Mouse (Mus musculus): ENCODE measurements around the gene Prkag2. TPM values are rescaled to one million over a fixed set of nuclear protein-coding genes. Genes with fewer than 3 reads are reported as not detected.
A peak's percentile ranks its signal among the peaks of the same experiment; 100 is the strongest.

The Prkag2 gene
- polyA plus RNA-seq, 1 experiment from 2014 or later, result 24.4 TPM

- Histone ChIP-seq H3K27ac (no peak overlapping the region), H3K9ac (no peak overlapping the region), H3K4me3 (no peak overlapping the region), H3K4me1 (no peaks in the 10 kb centered on the region), H3K27me3 (no peaks in the 10 kb centered on the region), H3K9me3 (no peaks in the 10 kb centered on the region), H3K36me3 (no peaks in the 10 kb centered on the region), H3K4me2 (no peak overlapping the region)
- WGBS, result 91% methylated on average over 4 of the region's 4 CpGs
- ATAC-seq (ENCODE audit: insufficient number of reproducible peaks, insufficient read depth, low FRiP score, low TSS enrichment, low read depth), result no peak
Measured at GRCm38 (mm10) chr5:24928816-24929215, 171.6 kb downstream of the Prkag2 start.

DNA sequence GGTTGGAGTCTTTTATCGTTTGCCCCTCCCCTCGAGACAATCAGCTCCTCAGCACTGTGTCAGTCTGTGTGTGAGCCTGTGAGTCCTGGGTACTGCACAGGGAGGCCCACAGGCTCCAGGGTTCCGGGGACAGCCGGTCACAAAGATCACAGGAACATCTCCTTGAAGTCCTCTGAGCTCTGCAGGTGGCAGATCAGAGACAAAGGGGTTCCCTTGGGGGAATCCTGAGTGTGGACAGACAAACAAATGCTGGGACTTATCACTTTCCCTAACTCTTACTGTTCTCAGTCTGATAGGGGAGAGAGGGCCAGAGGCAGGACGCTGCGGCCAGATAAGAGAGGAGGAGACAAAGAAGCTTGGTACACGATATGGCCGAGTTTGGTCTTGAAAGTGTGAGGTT is 172.7 kb downstream of the Prkag2 start:
- Histone ChIP-seq H3K4me2 (no peak overlapping the region), H3K4me3 (no peak overlapping the region), H3K36me3 (no peaks in the 10 kb centered on the region), H3K27me3 (no peaks in the 10 kb centered on the region), H3K27ac (no peak overlapping the region), H3K9me3 (no peaks in the 10 kb centered on the region), H3K4me1 (no peaks in the 10 kb centered on the region), H3K9ac (no peak overlapping the region)
- 28% methylated on average over 8 of the region's 8 CpGs for WGBS
- ATAC-seq (ENCODE audit: insufficient number of reproducible peaks, insufficient read depth, low FRiP score, low TSS enrichment, low read depth), result no peak

- H3K36me3 ChIP-seq, result no peaks in the 10 kb centered on the region
- H3K4me3 ChIP-seq, result no peak overlapping the region
- no peak overlapping the region for H3K4me2 ChIP-seq
- WGBS, result 82% methylated on average over 1 of the region's 1 CpGs
- ATAC-seq (ENCODE audit: insufficient number of reproducible peaks, insufficient read depth, low FRiP score, low TSS enrichment, low read depth), result no peak
- H3K9me3 ChIP-seq, result no peaks in the 10 kb centered on the region
- H3K27ac ChIP-seq, result no peak overlapping the region
- H3K9ac ChIP-seq, result no peak overlapping the region
- no peaks in the 10 kb centered on the region for H3K4me1 ChIP-seq
- H3K27me3 ChIP-seq, result no peaks in the 10 kb centered on the region
Measured at GRCm38 (mm10) chr5:24919155-24919554, 181.3 kb downstream of the Prkag2 start.

- Histone ChIP-seq H3K27me3 (no peaks in the 10 kb centered on the region), H3K4me2 (no peak overlapping the region), H3K36me3 (no peaks in the 10 kb centered on the region), H3K4me1 (no peaks in the 10 kb centered on the region), H3K9me3 (no peaks in the 10 kb centered on the region), H3K4me3 (no peak overlapping the region), H3K27ac (no peak overlapping the region), H3K9ac (no peak overlapping the region)
- WGBS, result 82% methylated on average over 4 of the region's 4 CpGs
- ATAC-seq (ENCODE audit: insufficient number of reproducible peaks, insufficient read depth, low FRiP score, low TSS enrichment, low read depth), result no peak
Measured at GRCm38 (mm10) chr5:24916511-24916910, 183.9 kb downstream of the Prkag2 start.

DNA sequence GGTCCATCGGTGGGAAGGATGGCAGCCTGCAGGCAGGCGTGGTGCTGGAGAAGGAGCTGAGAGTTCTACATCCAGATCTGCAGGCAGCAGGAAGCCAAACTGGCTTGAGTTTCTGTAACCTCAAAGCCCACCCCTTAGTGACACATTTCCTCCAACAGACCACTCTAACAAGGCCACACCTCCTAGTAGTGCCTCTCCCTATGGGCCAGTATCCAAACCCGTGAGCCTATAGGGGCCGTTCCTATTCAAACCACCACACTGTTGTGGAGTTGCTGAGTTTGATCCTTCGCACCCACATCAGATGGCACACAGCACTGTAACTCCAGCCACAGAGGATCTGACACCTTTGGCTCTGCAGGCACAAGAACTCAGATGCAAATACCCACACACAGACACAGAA is 185.3 kb downstream of the Prkag2 start:
- H3K4me1 ChIP-seq, result no peaks in the 10 kb centered on the region
- no peaks in the 10 kb centered on the region for H3K27me3 ChIP-seq
- H3K4me2 ChIP-seq, result no peak overlapping the region
- H3K4me3 ChIP-seq, result no peak overlapping the region
- H3K9me3 ChIP-seq, result no peaks in the 10 kb centered on the region
- WGBS, result 73% methylated on average over 5 of the region's 5 CpGs
- no peaks in the 10 kb centered on the region for H3K36me3 ChIP-seq
- no peak for ATAC-seq (ENCODE audit: insufficient number of reproducible peaks, insufficient read depth, low FRiP score, low TSS enrichment, low read depth)
- no peak overlapping the region for H3K9ac ChIP-seq
- no peak overlapping the region for H3K27ac ChIP-seq

DNA sequence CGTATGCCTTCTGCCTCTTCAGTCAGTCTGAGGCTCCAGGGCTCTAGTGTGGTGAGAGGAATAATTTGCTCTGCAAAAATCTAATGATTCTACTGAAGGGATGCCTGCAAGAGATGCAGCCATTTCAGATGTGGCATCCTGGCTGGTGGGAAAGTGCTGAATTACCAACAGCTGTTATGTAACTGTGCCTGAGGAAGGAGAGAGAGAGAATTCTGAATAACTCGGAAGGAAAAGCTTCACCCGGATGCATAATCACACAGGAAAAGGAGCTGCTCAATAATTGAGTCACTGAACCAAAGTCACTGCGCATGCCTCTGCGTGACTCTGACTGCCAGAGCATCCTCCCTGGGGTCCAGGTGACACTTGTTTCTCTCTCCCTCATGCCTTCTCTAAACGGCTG is 186.8 kb downstream of the Prkag2 start:
- H3K36me3 ChIP-seq, result no peaks in the 10 kb centered on the region
- H3K27ac ChIP-seq, result no peak overlapping the region
- no peaks in the 10 kb centered on the region for H3K27me3 ChIP-seq
- H3K4me3 ChIP-seq, result no peak overlapping the region
- no peak overlapping the region; the same call in 1 of the 2 replicates for H3K9ac ChIP-seq
- H3K9me3 ChIP-seq, result no peaks in the 10 kb centered on the region
- ATAC-seq (ENCODE audit: insufficient number of reproducible peaks, insufficient read depth, low FRiP score, low TSS enrichment, low read depth), result no peak
- H3K4me2 ChIP-seq, result no peak overlapping the region
- H3K4me1 ChIP-seq, result no peaks in the 10 kb centered on the region
- WGBS, result 55% methylated on average over 6 of the region's 6 CpGs

GRCm38 (mm10) chr5:24908820-24909716 is 191.4 kb downstream of the Prkag2 start:
- Histone ChIP-seq H3K27ac (peak overlapping the region; percentile 86), H3K4me1 (peaks cover 15% of the 10 kb centered on the region), H3K36me3 (peaks cover 4% of the 10 kb centered on the region; the same call in 1 of the 2 replicates), H3K9ac (peak overlapping the region; percentile 86), H3K4me2 (peak overlapping the region; percentile 70), H3K27me3 (no peaks in the 10 kb centered on the region), H3K9me3 (no peaks in the 10 kb centered on the region), H3K4me3 (peak overlapping the region; percentile 80)
- WGBS, result 11% methylated on average over 17 of the region's 19 CpGs
- no peak for ATAC-seq (ENCODE audit: insufficient number of reproducible peaks, insufficient read depth, low FRiP score, low TSS enrichment, low read depth)

- Histone ChIP-seq H3K27ac (peak overlapping the region; percentile 86), H3K4me3 (peak overlapping the region; percentile 80), H3K4me2 (peak overlapping the region; percentile 70), H3K9ac (peak overlapping the region; percentile 86), H3K4me1 (peaks cover 15% of the 10 kb centered on the region), H3K9me3 (no peaks in the 10 kb centered on the region), H3K36me3 (peaks cover 4% of the 10 kb centered on the region; the same call in 1 of the 2 replicates), H3K27me3 (no peaks in the 10 kb centered on the region)
- under 1% methylated on average over 69 of the region's 87 CpGs for WGBS
- ATAC-seq (ENCODE audit: insufficient number of reproducible peaks, insufficient read depth, low FRiP score, low TSS enrichment, low read depth), result peak; percentile 94
Measured at GRCm38 (mm10) chr5:24908141-24908819, 192.2 kb downstream of the Prkag2 start.

GRCm38 (mm10) chr5:24907737-24908136 is 192.7 kb downstream of the Prkag2 start:
- Histone ChIP-seq H3K36me3 (peaks cover 4% of the 10 kb centered on the region; the same call in 1 of the 2 replicates), H3K4me2 (peak overlapping the region; percentile 70), H3K9ac (peak overlapping the region; percentile 86), H3K4me1 (peaks cover 15% of the 10 kb centered on the region), H3K9me3 (no peaks in the 10 kb centered on the region), H3K4me3 (peak overlapping the region; percentile 80), H3K27ac (peak overlapping the region; percentile 86), H3K27me3 (no peaks in the 10 kb centered on the region)
- WGBS, result under 1% methylated on average over 26 of the region's 26 CpGs
- 0 out of 2 replicates have a peak, but pooled peaks have one; percentile 6 for ATAC-seq (ENCODE audit: insufficient number of reproducible peaks, insufficient read depth, low FRiP score, low TSS enrichment, low read depth)

DNA sequence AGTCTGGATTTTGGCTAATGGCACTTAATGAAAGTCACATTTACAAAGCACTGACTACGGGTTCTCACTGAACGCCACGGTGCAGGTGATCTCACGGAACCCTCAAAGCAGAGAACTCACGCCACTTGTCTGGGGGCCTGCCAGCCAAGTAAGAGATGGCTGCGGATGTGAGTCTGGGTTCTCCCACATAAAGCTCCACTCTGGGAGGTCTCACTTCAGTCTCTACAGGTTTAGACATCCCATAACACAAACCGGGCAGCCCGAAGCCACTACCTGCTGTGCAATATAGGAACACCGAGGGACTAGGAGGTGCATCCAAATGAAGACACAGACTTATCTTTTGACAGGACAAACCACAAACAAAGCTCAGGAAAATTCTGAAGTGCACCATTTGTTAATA is 193.6 kb downstream of the Prkag2 start:
- Histone ChIP-seq H3K27ac (no peak overlapping the region), H3K4me2 (peak overlapping the region; percentile 70), H3K27me3 (no peaks in the 10 kb centered on the region), H3K4me3 (peak overlapping the region; percentile 80), H3K4me1 (peaks cover 15% of the 10 kb centered on the region), H3K9ac (no peak overlapping the region), H3K36me3 (peaks cover 4% of the 10 kb centered on the region; the same call in 1 of the 2 replicates), H3K9me3 (no peaks in the 10 kb centered on the region)
- no peak for ATAC-seq (ENCODE audit: insufficient number of reproducible peaks, insufficient read depth, low FRiP score, low TSS enrichment, low read depth)
- WGBS, result 51% methylated on average over 9 of the region's 9 CpGs

GRCm38 (mm10) chr5:24904941-24905340 is 195.5 kb downstream of the Prkag2 start:
- peaks cover 15% of the 10 kb centered on the region for H3K4me1 ChIP-seq
- 87% methylated on average over 9 of the region's 9 CpGs for WGBS

More at GRCm38 (mm10) chr5:24904941-24905340, 195.5 kb downstream of the Prkag2 start:
- H3K27ac ChIP-seq, result no peak overlapping the region
- no peak overlapping the region for H3K4me3 ChIP-seq
- H3K27me3 ChIP-seq, result no peaks in the 10 kb centered on the region
- H3K9me3 ChIP-seq, result no peaks in the 10 kb centered on the region
- no peak overlapping the region for H3K9ac ChIP-seq
- no peak overlapping the region for H3K4me2 ChIP-seq
- no peak for ATAC-seq (ENCODE audit: insufficient number of reproducible peaks, insufficient read depth, low FRiP score, low TSS enrichment, low read depth)
- H3K36me3 ChIP-seq, result peaks cover 7% of the 10 kb centered on the region
